Mouse (Mus musculus): Measurements from ENCODE around the gene Gm28539.
A peak's percentile ranks its signal among the peaks of the same experiment; 100 is the strongest.

DNA sequence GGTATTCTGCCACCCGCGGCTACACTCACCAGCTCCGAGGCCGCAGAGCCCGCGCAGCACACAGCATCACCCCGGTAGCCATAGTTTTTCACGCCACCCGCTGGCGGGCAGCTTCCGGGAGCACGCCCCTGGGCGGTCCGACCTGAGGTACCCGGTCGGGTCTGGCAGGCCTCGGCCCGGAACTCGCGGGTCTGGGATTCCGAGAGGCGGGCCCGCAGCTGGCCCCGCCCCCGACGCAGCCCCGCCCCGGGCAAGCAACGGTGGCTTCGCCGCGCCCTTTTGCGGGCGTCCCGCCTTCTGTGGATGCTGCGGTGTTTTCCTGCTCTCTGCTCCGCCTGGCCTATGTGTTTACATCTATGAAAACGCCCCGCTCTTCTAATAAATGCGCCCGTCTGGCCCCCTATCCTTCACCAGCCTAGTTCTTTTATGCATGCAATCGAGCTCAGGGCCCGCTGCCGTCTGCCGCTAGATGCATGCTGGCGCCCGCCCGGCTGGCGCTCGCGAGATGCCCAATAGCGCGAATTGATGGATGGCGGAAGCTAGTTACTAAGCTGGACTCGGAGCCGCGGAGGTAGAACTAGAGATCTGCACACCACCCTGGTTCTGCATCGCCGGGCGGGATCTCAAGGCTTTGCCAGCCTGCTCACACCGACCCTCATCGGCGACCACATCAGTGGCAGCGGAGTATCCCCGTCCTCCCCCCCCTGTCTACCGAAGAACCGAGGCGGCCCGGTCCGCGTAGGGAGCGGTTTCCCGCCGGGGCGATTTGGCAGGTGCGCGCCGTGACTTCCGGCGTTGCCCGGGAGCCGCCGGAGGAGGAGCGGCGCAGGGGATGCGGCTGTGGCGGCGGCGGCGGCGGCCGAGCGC is 40.3 kb downstream of the Gm28539 start, which contains the start of the genes Mrpl40 and Hira:
- TF ChIP-seq CTCF (IDR thresholded peaks at IDR 0.05; ENCODE audit: borderline replicate concordance, extremely low read depth, insufficient read depth, insufficient read length), result no peak
- TF ChIP-seq POLR2A (IDR thresholded peaks at IDR 0.05; ENCODE audit: borderline replicate concordance, extremely low read depth, insufficient read depth, insufficient read length, poor library complexity, severe bottlenecking), result peak; percentile 73
